Mouse (Mus musculus): ENCODE results near the gene Gm43518.

The Gm43518 gene

DNA sequence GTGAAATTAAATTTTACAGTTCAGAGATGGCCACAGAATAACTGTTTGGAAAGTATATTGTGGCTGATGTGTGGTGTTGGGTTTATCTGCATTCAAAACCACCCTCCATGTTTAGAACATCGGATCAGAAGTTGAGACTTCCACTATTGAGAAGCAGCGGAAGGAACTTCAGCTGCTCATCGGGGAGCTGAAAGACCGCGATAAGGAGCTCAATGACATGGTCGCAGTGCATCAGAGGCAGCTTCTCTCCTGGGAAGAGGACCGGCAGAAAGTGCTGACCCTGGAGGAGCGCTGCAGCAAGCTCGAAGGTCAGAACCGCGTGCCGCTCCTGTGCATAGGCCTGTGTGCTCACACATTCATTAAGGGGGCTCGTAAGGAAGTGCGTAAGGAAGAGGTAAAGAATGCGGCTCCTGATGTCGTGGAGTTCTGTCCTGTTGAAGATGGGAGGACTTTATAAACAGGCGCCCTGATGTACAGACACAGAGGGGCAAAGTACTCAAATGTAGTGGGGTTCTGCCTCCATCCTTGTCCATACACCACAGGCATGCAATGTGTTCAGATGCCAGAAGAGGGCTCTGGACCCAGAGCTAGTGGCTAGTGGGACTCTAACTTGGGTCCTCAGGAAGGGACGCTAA, 6.9 kb downstream of the Gm43518 start:
- DNase-seq = no peak

DNA sequence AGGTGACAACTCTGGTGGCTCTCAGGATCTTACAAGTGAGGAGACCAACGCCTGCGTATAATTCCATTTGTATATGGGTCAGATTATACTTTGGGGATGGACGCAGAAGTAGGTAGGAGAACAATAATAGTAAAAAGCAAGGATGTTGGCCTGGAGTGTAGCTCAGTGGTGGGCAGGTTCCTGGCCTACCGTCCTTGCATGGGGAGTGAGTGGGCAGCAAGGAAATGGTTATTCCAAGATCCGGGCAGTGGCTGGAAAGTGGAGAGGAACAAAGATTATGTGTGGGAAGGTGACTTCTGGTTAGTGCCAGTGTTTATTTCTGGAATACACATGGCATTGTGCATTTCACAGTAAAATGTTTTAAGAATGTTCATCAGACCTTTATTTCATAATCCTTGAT, 8.7 kb downstream of the Gm43518 start:
- no peak for DNase-seq

DNA sequence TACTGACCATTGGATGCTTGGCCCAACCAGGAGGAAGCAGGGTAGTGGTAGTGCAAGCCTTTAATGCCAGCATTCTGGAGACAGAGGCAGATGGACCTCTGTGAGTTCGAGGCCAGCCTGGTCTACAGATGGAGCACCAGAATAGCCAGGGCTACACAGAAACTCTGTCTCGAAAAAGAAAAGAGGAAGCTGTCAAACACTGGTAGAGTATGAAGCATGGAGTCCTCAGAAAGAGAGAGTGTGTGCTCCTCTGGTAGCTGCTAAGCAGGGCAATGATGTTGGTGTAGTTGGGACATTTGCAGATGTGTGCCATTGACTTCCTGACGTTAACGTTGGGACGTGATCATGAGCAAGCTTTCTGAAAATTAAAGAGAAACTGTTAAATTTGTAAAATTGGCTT, 11.3 kb downstream of the Gm43518 start:
- no peak for DNase-seq

DNA sequence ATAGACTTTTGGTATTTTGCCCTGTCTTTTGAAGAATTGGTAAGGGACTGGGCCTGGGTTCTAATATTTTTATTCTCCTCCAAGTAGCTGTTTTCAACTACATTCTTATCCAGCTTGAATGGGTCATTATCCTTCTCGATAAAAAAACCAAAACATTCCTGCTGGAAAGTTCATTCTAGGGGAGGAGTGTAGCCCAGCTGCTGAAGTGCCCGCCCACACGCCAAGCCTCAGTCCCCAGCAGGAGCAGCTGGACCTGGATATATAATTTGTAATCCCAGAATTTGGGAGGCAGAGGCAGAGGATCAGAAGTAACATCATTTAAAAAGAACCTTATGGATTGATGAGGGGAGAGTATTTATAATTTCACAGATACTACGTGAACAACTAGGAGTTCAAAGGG, 19.3 kb downstream of the Gm43518 start:
- DNase-seq = no peak

DNA sequence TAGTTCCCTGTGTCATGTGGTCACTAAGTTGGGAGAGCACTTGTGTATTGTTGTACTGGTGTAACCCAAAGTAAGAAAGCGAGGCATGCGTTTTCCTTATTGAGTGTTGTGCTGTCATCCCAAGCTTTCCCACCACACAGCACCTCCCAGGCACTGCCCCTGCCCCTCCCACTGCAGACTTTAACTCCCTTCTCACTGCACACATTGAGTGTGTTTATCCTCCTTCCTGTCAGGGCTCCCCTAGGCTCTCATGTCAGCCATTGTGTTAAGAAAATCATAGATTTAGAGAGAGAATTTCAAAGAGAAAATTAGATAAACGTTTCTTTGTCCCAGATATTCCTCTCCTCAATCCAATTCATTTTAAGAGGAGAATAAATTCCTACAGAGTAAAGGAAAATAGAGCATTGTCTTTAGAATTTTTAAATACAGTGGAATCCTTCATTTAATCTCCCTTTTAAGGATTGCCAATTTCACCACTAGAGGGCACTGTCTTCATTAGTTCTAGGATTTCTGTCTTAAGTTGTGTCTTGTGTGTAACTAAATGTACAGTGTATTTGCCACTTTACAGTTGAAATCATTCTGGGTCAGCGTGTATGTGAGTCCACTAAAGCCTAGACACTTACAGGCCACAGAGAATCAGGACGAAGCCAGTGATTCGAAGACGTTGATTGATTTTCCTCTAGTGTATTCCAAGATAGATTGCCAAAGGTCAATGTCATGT, 20.0 kb downstream of the Gm43518 start:
- no peak for DNase-seq

DNA sequence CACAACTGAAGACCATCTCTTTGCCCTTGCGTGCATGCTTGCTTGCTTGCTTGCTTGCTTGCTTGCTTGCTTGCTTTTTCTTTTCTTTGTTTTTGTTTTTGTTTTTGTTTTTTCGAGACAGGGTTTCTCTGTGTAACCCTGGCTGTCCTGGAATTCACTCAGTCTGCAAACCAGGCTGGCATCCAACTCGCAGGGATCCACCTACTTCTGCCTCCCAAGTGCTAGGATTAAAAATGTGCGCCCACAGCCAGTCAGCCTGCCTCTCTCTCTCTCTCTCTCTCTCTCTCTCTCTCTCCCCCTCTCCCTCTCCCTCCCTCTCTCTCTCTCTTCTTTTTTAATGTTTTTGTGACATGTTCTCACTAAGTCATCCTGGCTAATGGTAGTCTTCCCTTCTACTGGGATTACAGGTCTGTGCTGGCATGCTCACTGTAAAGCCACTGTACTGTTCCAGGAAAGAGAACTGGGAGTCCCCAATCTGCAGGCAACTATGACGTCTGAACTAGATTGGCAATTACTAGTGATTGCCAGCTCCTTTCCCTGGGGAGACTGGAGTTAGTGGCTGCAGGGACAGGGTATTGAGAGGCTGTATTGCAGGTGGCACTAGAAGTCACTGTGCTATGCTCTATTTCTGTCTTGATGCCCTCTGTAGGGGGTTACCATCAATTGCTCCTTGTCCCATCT, 25.3 kb downstream of the Gm43518 start:
- DNase-seq = no peak

DNA sequence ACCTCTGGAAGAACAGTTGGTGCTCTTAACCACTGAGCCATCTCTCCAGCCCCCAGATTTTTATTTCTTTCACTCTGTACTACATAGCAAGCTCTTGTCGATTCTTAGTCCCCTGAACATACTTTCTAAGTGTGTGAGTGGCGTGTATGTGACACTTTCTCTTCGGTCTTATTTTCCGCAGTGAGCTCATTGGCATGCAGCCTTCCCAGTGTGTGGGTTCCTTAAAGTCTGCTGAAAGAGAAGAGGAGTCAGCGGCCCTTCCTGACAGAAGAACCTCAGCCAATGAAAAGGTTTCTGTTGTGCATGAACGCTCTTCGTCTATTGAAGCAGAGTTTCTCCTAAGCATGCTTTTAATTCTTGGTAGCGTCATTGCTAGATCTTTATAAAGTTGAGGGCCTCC, 30.0 kb downstream of the Gm43518 start:
- DNase-seq = no peak

DNA sequence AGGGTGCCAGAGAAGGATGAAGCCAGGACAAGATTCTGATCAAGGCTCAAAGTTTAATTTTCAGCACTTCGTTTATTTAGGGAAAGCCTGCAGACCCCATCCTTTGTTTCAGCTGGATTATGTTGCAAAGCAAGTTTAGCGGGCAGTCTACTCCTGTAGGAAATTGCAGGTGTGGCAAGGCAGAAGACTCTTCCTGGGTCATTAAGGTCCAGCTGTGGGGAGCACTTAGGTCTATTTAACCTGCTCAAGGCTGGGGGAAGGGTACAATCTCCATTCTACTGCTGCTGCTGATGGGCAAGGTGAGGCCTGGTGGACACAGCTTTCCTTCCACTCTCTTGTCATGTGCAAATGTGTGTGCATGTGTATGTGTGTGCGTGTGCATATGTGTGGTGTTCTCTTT, 31.8 kb downstream of the Gm43518 start:
- no peak for DNase-seq

DNA sequence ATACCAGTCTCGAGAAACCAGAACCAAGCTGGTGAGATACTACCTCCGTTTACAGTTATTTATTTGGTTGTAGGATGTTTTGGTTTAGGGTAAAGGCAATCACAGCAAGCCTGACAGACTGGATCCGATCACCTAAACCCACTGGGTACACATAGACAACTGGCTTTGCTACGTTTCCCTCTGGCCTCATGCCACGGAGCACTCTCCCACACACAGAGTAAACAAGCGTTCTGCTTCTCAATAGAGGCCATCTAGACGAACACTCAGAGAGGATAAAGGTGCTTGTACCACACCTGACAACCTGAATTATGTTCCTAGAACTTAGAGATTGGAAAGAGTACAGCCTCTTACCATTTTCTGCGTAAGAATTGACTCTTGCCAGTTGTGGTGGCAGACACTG, 32.9 kb downstream of the Gm43518 start:
- peak in 1 of 2 experiments; percentile 39 for DNase-seq

DNA sequence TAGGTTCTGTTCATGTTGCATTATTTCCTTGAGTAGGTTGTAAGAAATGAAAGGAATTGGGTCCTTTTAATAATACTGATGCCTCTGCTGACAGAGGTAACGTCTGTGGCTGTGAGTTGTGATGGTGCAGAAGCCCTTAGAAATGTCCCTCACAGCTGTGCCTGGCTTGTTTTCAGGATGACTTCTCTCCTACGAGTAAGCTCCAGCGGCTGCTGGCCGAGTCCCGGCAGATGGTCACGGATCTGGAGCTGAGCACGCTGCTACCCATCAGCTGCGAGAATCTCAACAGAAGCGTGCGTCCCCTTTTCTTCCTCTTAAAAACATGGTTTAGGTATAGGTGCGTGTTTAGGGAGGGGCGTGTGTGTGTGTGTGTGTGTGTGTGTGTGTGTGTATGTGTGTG, 33.8 kb downstream of the Gm43518 start:
- DNase-seq = no peak

DNA sequence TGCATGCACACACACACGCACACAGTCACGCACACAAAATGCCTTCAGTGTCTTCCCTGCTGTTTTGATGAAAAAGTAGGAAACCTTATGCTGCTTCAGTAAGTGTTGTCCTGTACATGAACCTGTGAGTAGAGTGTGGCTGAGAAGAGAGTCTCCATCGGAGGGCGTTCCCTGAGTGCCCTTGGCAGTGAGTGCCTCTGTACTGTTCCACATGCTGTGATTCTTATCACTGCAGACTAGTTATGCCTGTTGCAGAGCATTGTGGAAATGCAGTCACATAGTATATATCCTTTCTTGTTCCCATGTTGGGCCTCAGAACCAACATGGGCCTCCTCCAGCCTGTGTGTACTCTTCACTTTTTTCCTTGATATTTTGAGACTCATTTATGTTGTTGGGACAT, 37.0 kb downstream of the Gm43518 start:
- no peak for DNase-seq

DNA sequence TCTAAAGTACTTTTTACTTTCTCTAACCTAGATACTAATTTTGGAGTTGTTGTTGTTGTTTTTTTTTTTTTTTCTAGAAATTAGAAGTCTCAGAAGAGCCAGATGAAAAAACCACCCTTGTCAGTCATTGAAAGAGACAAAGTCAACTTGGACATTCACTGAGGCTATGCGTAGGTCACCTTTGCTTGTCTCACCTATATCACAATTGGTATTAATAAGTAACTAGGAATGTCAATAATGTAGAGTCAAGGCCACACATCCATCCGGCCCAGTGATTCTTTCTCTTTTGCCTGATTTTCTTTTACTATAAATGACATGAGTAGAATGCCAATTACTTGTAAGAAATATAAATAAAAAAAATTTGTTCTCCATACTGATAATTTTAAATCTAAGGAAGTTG, 39.5 kb downstream of the Gm43518 start:
- no peak for DNase-seq

DNA sequence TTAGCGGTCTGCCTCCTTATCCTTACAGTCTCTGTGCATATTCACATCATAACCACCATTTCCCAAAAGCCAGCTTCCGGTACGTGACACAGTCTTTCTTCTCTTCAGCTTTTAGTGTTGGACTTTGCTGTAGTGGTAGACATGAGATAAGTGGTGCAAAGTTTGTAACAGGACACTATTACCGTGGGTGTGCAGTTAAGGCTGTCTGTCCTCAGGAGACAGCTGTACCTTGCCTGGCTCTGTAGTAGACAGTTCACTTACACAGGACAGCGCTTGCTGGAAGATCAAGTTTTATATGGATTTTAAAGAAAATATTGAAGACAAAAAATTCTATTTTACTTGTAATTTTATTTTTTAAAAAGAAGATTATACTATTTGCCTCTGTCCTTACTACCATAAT, 41.2 kb downstream of the Gm43518 start:
- no peak for DNase-seq

DNA sequence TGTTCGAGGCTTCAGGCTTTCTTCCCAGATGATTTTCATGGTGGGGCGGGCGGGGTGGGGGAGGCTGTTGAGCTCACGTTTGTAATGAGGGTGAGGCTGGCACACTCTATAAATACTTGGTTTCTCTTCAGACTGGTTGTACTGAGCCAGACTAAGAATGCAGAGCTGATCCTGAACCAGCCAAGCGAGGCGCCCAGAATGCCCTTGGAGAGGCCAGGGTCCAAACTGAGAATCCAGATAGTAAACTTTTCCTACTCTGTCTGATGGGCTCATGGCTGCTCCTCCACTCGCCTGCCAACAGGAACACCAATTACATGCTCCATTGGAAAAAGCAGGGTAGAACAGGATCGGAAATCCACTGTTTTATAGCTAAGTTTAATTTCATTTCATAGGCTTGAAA, 42.0 kb downstream of the Gm43518 start:
- no peak for DNase-seq

DNA sequence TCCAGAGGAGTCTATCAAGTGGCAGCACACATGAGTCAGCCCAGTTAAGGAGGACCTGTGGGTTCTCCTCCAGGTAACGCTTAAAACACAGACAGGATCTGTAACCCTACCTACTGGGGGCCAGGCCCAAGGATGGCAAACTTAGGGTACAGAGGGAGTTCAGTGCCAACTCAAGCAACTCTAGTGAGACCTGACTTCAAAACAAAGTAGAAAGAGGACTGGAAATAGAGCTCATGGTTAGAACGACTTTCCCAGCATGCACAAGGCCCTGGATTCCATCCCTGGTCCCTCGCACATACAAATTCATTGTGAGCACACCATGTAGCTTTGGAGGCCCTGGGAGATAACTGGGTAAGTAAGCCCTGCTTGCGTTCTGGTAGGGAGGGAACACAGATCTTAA, 43.4 kb downstream of the Gm43518 start:
- DNase-seq = no peak

DNA sequence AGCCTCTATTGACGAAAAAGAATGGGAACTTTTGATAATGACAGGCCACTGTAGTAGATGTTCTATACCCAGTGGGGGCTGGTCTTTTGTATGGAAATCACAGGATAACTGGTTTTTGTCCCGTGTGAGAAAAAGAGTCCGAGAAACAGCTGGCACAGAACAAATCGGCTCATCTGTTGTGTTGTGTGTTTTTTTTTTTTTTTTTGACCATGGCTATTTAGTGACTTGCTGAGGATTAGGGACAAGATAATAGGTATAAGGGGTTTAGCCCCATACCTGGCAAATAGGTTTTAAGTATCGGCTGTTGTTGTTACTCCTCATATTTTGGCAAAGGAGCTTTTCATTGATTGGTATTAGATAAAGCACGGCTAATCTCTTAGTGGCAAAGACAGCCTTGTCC, 45.2 kb downstream of the Gm43518 start:
- DNase-seq = no peak

DNA sequence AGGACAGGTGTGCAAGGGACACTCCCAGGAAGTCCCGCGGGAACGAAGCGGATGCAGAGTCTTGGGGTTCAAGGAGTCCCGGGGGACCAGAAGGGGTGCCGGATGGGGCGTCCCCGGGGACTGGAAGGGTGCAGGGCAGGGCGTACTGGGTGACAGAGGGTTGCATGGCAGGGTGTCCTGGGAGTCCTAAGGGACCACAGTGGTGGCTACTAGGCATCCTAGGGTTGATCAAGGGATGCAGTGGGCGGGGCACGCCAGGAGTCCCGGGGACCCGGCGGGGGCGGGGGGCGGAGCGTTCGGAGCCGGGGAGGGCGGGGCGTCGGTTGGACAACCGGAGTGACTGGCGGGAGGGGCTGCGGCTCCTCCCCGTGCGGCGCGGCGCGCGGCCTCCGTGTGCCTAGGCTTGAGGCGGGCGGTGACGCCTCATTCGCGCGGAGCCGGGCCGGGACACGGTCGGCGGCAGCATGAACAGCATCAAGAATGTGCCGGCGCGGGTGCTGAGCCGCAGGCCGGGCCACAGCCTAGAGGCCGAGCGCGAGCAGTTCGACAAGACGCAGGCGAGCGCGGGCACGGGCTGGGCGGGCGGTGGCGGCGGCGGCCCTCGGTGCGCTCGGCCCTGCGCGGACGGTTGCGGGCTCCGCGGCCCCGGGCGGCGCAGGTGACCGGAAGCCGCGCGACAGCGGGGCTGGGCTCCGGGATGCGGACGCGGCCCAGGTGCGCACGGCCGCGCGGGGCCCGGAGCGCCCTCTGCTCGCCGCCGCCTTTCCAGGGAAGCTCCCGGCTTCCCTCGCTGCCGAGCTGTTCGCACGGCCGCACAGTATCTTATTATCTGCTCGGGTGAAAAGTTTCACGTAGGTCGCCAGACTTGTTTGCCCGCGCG, 46.3 kb downstream of the Gm43518 start, which contains the start of gene Hip1r:
Gene Hip1r (plus strand): TSS at position 330 of the 880 bp plus-strand sequence.
- DNase-seq = peak; percentile 83 to 88

DNA sequence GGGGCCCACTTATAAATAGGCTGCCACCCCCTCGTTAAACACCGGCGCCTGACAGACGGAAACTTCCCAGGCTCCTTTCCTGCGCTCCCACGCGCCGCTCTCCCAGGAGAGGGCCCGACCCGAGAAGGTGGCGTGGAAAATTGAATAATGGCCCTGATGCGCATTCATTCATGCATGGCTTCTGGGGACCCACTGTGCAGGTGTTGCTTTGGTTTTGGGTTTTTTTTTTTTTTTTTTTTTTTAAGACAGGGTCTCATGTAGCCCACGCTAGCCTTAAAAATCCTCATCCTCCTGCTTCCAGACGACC, 46.9 kb downstream of the Gm43518 start:
- DNase-seq = no peak

DNA sequence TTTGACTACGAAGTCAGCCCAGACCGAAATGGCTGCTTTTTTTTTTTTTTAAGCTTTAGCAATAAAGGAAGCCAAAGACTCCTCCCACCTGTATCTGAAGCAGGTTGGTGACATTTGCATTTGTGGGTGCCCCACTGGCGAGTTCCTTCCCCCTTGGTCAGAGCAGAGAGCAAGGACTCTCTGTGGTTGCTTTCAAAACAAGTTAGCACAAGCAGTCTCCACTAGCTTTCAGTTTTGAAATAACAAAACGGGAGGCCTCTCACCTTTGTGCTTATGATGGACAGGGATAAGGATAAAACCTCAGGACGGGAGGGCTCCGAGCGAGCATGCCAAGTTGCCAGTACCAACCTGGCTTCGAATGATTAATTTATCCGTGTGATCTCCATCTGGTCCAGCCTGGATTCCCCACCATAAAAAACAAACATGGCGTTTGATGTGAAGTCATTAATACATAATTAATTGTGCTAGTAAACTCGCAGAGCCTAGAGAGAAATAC, 47.4 kb downstream of the Gm43518 start:
- peak; percentile 57 to 64 for DNase-seq

DNA sequence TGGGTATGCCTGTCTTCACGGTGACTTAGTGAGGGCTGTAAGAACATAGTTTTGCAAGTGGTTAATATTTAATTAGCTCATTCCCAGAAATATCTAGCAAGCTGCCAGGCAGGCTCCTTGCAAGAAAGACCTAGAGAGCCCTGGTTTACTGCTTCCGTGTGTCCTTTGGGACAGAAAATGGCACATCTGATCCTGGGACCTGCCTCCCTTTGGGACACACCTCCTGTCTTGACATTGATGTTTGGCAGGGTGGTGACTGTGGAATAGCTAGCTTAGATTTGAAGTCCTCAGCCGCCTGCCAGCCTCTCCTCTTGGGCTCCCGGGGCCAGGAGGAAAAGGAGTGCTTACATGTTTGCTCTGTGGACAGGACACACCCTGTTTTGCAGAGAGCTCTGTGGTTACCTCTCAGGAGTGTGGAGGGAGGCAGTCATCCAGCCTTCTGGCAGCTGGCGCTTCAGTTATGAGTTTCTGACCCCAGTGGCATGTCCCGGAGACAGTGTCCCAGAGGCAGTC, 48.5 kb downstream of the Gm43518 start:
- DNase-seq = peak; percentile 62 to 84

DNA sequence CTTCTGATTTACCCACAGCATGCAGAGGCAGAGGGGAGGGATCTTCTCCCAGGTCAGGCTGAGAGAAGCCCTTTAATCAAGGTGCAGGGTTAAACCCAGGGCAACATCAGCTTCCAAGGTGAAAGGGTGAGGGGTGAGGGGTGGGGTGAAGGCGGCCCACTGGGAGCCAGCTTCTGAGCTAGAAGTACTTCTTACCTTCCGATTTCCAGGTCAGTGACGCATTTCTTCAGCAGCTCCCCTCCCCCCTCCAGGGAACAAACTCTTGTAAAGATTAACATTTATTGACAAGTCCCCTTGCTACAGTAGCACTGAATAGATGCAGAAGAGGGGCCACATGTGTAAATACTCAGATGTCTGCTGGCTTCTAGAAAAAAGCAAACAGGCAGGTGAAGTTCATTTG, 50.0 kb downstream of the Gm43518 start:
- DNase-seq = peak in 1 of 2 experiments; percentile 5

DNA sequence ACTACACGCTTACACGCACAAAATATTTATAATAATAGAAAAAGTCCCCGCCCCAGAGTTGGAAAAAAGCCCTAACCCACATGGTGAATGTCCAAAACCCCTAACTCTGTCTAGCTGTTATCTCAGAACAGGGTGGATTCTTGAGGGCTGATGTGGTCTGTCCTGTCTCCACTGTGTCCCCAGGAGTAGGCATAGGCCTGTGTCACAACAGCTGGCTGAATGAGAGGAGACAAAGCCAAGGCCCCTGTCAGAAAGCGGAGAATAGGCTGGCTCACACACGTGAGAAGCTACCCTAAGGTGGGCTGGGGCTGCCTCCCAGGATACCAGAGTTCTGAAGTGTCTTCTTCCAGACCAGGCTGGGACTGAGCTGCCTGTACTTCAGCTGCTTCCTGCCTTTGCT, 50.9 kb downstream of the Gm43518 start:
- no peak for DNase-seq
